Mouse (Mus musculus): ENCODE results near the gene Plcl1. TPM values are rescaled to one million over a fixed set of nuclear protein-coding genes. Genes with fewer than 3 reads are reported as not detected.

The Plcl1 gene
- polyA plus RNA-seq, 1 experiment from 2014 or later = 1.7 TPM

GRCm38 (mm10) chr1:55618617-55619286 is 213.0 kb downstream of the Plcl1 start:
- no peak overlapping the region for H3K27ac ChIP-seq (ENCODE audit: low read depth, low read length)
- H3K36me3 ChIP-seq (ENCODE audit: control insufficient read depth, insufficient read depth, low read length) = no peaks in the 10 kb centered on the region
- no peak overlapping the region for H3K4me2 ChIP-seq
- no peaks in the 10 kb centered on the region for H3K9me3 ChIP-seq (ENCODE audit: control insufficient read depth, low read length)
- H3K9ac ChIP-seq (ENCODE audit: low read length) = no peak overlapping the region
- H3K4me3 ChIP-seq (ENCODE audit: low read depth, low read length) = no peak overlapping the region
- H3K4me1 ChIP-seq (ENCODE audit: control insufficient read depth, insufficient read depth, low read length) = no peaks in the 10 kb centered on the region
- WGBS = 81% methylated on average over 7 of the region's 7 CpGs
- ATAC-seq (ENCODE audit: low FRiP score) (no peak), DNase-seq (ENCODE audit: low spot score, missing footprints) (no peak)
- H3K27me3 ChIP-seq (ENCODE audit: control insufficient read depth, insufficient read depth, low read length) = no peaks in the 10 kb centered on the region

GRCm38 (mm10) chr1:55631496-55631895 is 225.8 kb downstream of the Plcl1 start:
- no peaks in the 10 kb centered on the region for H3K36me3 ChIP-seq (ENCODE audit: control insufficient read depth, insufficient read depth, low read length)
- DNase-seq (ENCODE audit: low spot score, missing footprints) (peak; percentile 70), ATAC-seq (ENCODE audit: low FRiP score) (no peak)
- H3K9me3 ChIP-seq (ENCODE audit: control insufficient read depth, low read length) = no peaks in the 10 kb centered on the region
- H3K27me3 ChIP-seq (ENCODE audit: control insufficient read depth, insufficient read depth, low read length) = no peaks in the 10 kb centered on the region
- WGBS = 12% methylated on average over 1 of the region's 1 CpGs
- no peak overlapping the region for H3K9ac ChIP-seq (ENCODE audit: low read length)
- H3K4me3 ChIP-seq (ENCODE audit: low read depth, low read length) = no peak overlapping the region
- no peak overlapping the region for H3K4me2 ChIP-seq
- H3K4me1 ChIP-seq (ENCODE audit: control insufficient read depth, insufficient read depth, low read length) = peaks cover 7% of the 10 kb centered on the region; the same call in 1 of the 2 replicates
- no peak overlapping the region for H3K27ac ChIP-seq (ENCODE audit: low read depth, low read length)

- no peak overlapping the region for H3K9ac ChIP-seq (ENCODE audit: low read length)
- DNase-seq (ENCODE audit: low spot score, missing footprints) = peak; percentile 78
- no peak overlapping the region for H3K4me2 ChIP-seq
- H3K4me3 ChIP-seq (ENCODE audit: low read depth, low read length) = no peak overlapping the region
- no peaks in the 10 kb centered on the region for H3K36me3 ChIP-seq (ENCODE audit: control insufficient read depth, insufficient read depth, low read length)
- H3K27ac ChIP-seq (ENCODE audit: low read depth, low read length) = no peak overlapping the region
- H3K27me3 ChIP-seq (ENCODE audit: control insufficient read depth, insufficient read depth, low read length) = no peaks in the 10 kb centered on the region
- 0 out of 2 replicates have a peak, but pooled peaks have one; percentile 44 for ATAC-seq (ENCODE audit: low FRiP score)
- H3K9me3 ChIP-seq (ENCODE audit: control insufficient read depth, low read length) = no peaks in the 10 kb centered on the region
- 55% methylated on average over 2 of the region's 2 CpGs for WGBS
- H3K4me1 ChIP-seq (ENCODE audit: control insufficient read depth, insufficient read depth, low read length) = peaks cover 7% of the 10 kb centered on the region; the same call in 1 of the 2 replicates
Observed at GRCm38 (mm10) chr1:55632024-55632423, 226.3 kb downstream of the Plcl1 start.

- no peaks in the 10 kb centered on the region for H3K36me3 ChIP-seq (ENCODE audit: control insufficient read depth, insufficient read depth, low read length)
- H3K27me3 ChIP-seq (ENCODE audit: control insufficient read depth, insufficient read depth, low read length) = no peaks in the 10 kb centered on the region
- ATAC-seq (ENCODE audit: low FRiP score) (no peak), DNase-seq (ENCODE audit: low spot score, missing footprints) (peak; percentile 39)
- no peak overlapping the region for H3K4me3 ChIP-seq (ENCODE audit: low read depth, low read length)
- H3K9ac ChIP-seq (ENCODE audit: low read length) = no peak overlapping the region
- peaks cover 7% of the 10 kb centered on the region; the same call in 1 of the 2 replicates for H3K4me1 ChIP-seq (ENCODE audit: control insufficient read depth, insufficient read depth, low read length)
- WGBS = 95% methylated on average over 4 of the region's 4 CpGs
- H3K4me2 ChIP-seq = no peak overlapping the region
- H3K27ac ChIP-seq (ENCODE audit: low read depth, low read length) = no peak overlapping the region
- no peaks in the 10 kb centered on the region for H3K9me3 ChIP-seq (ENCODE audit: control insufficient read depth, low read length)
Observed at GRCm38 (mm10) chr1:55633326-55633725, 227.6 kb downstream of the Plcl1 start.

GRCm38 (mm10) chr1:55659518-55660210 is 253.9 kb downstream of the Plcl1 start:
- Histone ChIP-seq H3K27me3 (ENCODE audit: control insufficient read depth, insufficient read depth, low read length) (no peaks in the 10 kb centered on the region; the same call in 1 of the 2 replicates), H3K4me3 (ENCODE audit: low read depth, low read length) (no peak overlapping the region), H3K27ac (ENCODE audit: low read depth, low read length) (no peak overlapping the region), H3K4me2 (no peak overlapping the region), H3K36me3 (ENCODE audit: control insufficient read depth, insufficient read depth, low read length) (no peaks in the 10 kb centered on the region), H3K4me1 (ENCODE audit: control insufficient read depth, insufficient read depth, low read length) (no peaks in the 10 kb centered on the region), H3K9ac (ENCODE audit: low read length) (no peak overlapping the region), H3K9me3 (ENCODE audit: control insufficient read depth, low read length) (no peaks in the 10 kb centered on the region)
- no peak for ATAC-seq (ENCODE audit: low FRiP score)
- no peak for DNase-seq (ENCODE audit: low spot score, missing footprints)
- 80% methylated on average over 8 of the region's 8 CpGs for WGBS

- no peaks in the 10 kb centered on the region; the same call in 1 of the 2 replicates for H3K27me3 ChIP-seq (ENCODE audit: control insufficient read depth, insufficient read depth, low read length)
- DNase-seq (ENCODE audit: low spot score, missing footprints) (no peak), ATAC-seq (ENCODE audit: low FRiP score) (no peak)
- peaks cover 9% of the 10 kb centered on the region for H3K4me1 ChIP-seq (ENCODE audit: control insufficient read depth, insufficient read depth, low read length)
- no peak overlapping the region for H3K27ac ChIP-seq (ENCODE audit: low read depth, low read length)
- 90% methylated on average over 2 of the region's 2 CpGs for WGBS
- H3K36me3 ChIP-seq (ENCODE audit: control insufficient read depth, insufficient read depth, low read length) = no peaks in the 10 kb centered on the region
- no peak overlapping the region for H3K9ac ChIP-seq (ENCODE audit: low read length)
- H3K4me3 ChIP-seq (ENCODE audit: low read depth, low read length) = no peak overlapping the region
- no peaks in the 10 kb centered on the region for H3K9me3 ChIP-seq (ENCODE audit: control insufficient read depth, low read length)
- no peak overlapping the region for H3K4me2 ChIP-seq
Observed at GRCm38 (mm10) chr1:55661381-55661780, 255.7 kb downstream of the Plcl1 start.

- DNase-seq (ENCODE audit: low spot score, missing footprints) = no peak
- ATAC-seq (ENCODE audit: low FRiP score) = no peak
- Histone ChIP-seq H3K4me3 (ENCODE audit: low read depth, low read length) (no peak overlapping the region), H3K9me3 (ENCODE audit: control insufficient read depth, low read length) (no peaks in the 10 kb centered on the region), H3K4me1 (ENCODE audit: control insufficient read depth, insufficient read depth, low read length) (peaks cover 17% of the 10 kb centered on the region), H3K9ac (ENCODE audit: low read length) (0 out of 2 replicates have a peak overlapping the region, but pooled peaks have one; percentile 16), H3K4me2 (peak overlapping the region; percentile 11; the same call in 1 of the 2 replicates), H3K27me3 (ENCODE audit: control insufficient read depth, insufficient read depth, low read length) (no peaks in the 10 kb centered on the region; the same call in 1 of the 2 replicates), H3K27ac (ENCODE audit: low read depth, low read length) (no peak overlapping the region), H3K36me3 (ENCODE audit: control insufficient read depth, insufficient read depth, low read length) (no peaks in the 10 kb centered on the region)
- 73% methylated on average over 10 of the region's 10 CpGs for WGBS
Observed at GRCm38 (mm10) chr1:55665137-55665827, 259.6 kb downstream of the Plcl1 start.

- WGBS = 23% methylated on average over 11 of the region's 11 CpGs
- no peak overlapping the region for H3K4me3 ChIP-seq (ENCODE audit: low read depth, low read length)
- H3K4me1 ChIP-seq (ENCODE audit: control insufficient read depth, insufficient read depth, low read length) = peaks cover 17% of the 10 kb centered on the region
- H3K4me2 ChIP-seq = peak overlapping the region; percentile 11; the same call in 1 of the 2 replicates
- H3K36me3 ChIP-seq (ENCODE audit: control insufficient read depth, insufficient read depth, low read length) = no peaks in the 10 kb centered on the region
- H3K9ac ChIP-seq (ENCODE audit: low read length) = 0 out of 2 replicates have a peak overlapping the region, but pooled peaks have one; percentile 16
- no peaks in the 10 kb centered on the region; the same call in 1 of the 2 replicates for H3K27me3 ChIP-seq (ENCODE audit: control insufficient read depth, insufficient read depth, low read length)
- ATAC-seq (ENCODE audit: low FRiP score) (peak; percentile 82), DNase-seq (ENCODE audit: low spot score, missing footprints) (no peak)
- H3K9me3 ChIP-seq (ENCODE audit: control insufficient read depth, low read length) = no peaks in the 10 kb centered on the region
- no peak overlapping the region for H3K27ac ChIP-seq (ENCODE audit: low read depth, low read length)
Observed at GRCm38 (mm10) chr1:55665828-55666673, 260.3 kb downstream of the Plcl1 start.

All from midbrain, embryonic 11.5 days (tissue).